Mouse (Mus musculus) forebrain, embryonic 12.5 days (tissue): ENCODE results near the gene Rln3. TPM values are rescaled to one million over a fixed set of nuclear protein-coding genes. Genes with fewer than 3 reads are reported as not detected.

ENCODE experiments used
- ATAC-seq: fragments of 200-750 bp; cut with Nextera tagmentation; 2 replicates; pipeline ENCODE4 v1.8.0; 2017; ENCODE audit warnings: moderate TSS enrichment; ENCODE audit not compliant: low FRiP score
- H3K27ac ChIP-seq: fragments of 300-500 bp; sonication (generic); 2 replicates; pipeline ENCODE4 v1.5.1; 2016; ENCODE audit warnings: mild to moderate bottlenecking
- H3K27me3 ChIP-seq: fragments of 300-500 bp; sonication (generic); 2 replicates; pipeline ENCODE4 v1.6.1; 2016; ENCODE audit warnings: mild to moderate bottlenecking
- H3K36me3 ChIP-seq: fragments of 300-500 bp; sonication (generic); replicated peaks from 2 replicates; pipeline ENCODE4 v1.6.1; 2016; ENCODE audit warnings: mild to moderate bottlenecking
- H3K4me1 ChIP-seq: fragments of 300-500 bp; sonication (generic); 2 replicates; pipeline ENCODE4 v1.6.1; 2016
- H3K4me2 ChIP-seq: fragments of 300-500 bp; sonication (generic); 2 replicates; pipeline ENCODE4 v1.6.1; 2016; ENCODE audit warnings: mild to moderate bottlenecking, moderate library complexity
- H3K4me3 ChIP-seq: fragments of 300-500 bp; sonication (generic); replicated peaks from 2 replicates; pipeline ENCODE4 v1.5.1; 2016; ENCODE audit warnings: mild to moderate bottlenecking
- H3K9ac ChIP-seq: fragments of 300-500 bp; sonication (generic); 2 replicates; pipeline ENCODE4 v1.6.1; 2016; ENCODE audit warnings: mild to moderate bottlenecking
- H3K9me3 ChIP-seq: fragments of 300-500 bp; sonication (generic); 2 replicates; pipeline ENCODE4 v1.6.1; 2016
- WGBS: fragments of 180-500 bp; shearing (Covaris S2); methylation state at CpG from one replicate; pipeline ENCODE4 v1.1.7; 2016; 5-methylcytosine and 5-hydroxymethylcytosine counted together
- polyA plus RNA-seq: library from polyadenylated mRNA; unstranded; fragments of >200 nt; fragmentation: Nextera tagmentation; extraction: Ambion mirVana; gene quantifications from 2 replicates; pipeline ENCODE4 v1.2.1, GENCODE M21; 2016

Rln3 gene
- polyA plus RNA-seq, 1 experiment from 2014 or later, result not detected

DNA sequence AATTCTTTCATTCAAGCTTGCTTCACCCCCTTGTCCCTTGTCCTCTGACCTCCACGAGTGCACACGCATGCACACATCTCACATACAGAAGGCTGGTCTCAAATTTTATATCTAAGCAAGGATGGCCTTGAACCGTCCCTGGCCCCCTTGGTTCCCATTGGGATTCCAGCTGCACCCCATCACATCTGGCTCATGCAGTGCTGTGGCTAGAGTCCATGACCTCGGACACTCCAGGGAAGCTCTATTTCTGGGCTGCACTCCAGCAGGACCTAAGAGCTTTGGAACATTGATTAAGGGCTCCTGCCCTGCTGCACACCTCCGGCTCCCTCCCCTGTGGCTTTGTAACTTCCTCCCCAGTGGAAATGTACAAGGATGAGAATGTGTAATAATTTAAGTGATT lies 6.8 kb downstream of the Rln3 start:
- Histone ChIP-seq H3K9me3 (no peaks in the 10 kb centered on the region), H3K36me3 (no peaks in the 10 kb centered on the region), H3K4me2 (no peak overlapping the region), H3K27me3 (peaks cover 72% of the 10 kb centered on the region), H3K4me3 (no peak overlapping the region), H3K4me1 (peaks cover 11% of the 10 kb centered on the region), H3K9ac (no peak overlapping the region), H3K27ac (no peak overlapping the region)
- 82% methylated on average over 5 of the region's 5 CpGs for WGBS
- ATAC-seq, result no peak

DNA sequence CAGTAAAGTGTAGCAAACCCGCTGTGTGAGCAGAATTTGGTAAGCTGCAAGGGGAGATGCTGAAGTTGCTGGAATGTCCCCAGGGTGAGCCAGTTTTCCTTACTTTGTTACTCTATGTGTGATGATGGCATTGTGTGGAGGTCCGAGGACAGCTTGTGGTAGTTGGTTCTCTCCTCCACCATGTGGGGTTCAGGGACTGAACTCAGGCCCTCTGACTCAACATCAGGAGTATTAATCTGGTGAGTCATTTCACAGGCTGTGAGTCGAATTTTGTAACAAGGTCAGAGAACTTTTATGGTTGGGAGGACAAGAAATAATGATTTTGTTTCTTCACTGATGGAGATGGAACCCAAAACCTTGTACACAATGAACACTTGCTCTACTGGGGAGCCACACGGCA lies 12.0 kb downstream of the Rln3 start:
- H3K9me3 ChIP-seq, result no peaks in the 10 kb centered on the region
- no peak overlapping the region for H3K4me3 ChIP-seq
- WGBS, result 83% methylated on average over 4 of the region's 4 CpGs
- H3K27me3 ChIP-seq, result peaks cover 40% of the 10 kb centered on the region
- H3K27ac ChIP-seq, result no peak overlapping the region
- no peak overlapping the region for H3K4me2 ChIP-seq
- no peaks in the 10 kb centered on the region for H3K4me1 ChIP-seq
- no peak for ATAC-seq
- no peaks in the 10 kb centered on the region for H3K36me3 ChIP-seq
- no peak overlapping the region for H3K9ac ChIP-seq

DNA sequence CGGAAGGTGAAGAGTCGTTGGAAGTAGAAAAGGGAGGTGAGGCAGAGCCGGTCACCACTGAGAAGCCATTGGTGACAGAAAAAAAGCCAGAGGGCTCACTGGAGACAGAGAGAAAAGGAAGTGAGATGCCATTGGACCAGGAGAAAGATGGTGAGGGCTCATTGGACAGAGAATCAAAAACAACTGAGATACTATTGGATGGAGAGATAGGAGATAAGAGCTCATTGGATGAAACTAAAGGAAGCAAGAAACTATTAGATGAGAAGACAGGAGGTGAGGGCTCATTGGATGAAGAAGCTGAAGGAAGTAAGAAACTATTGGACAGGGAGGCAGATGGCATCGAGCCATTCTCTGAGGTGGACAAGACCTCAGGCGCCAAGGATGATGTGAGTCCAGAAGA lies 15.5 kb downstream of the Rln3 start:
- no peaks in the 10 kb centered on the region for H3K9me3 ChIP-seq
- peaks cover 52% of the 10 kb centered on the region for H3K27me3 ChIP-seq
- WGBS, result 85% methylated on average over 5 of the region's 5 CpGs
- no peak for ATAC-seq
- peaks cover 12% of the 10 kb centered on the region; the same call in 1 of the 2 replicates for H3K4me1 ChIP-seq
- no peaks in the 10 kb centered on the region for H3K36me3 ChIP-seq
- no peak overlapping the region for H3K27ac ChIP-seq
- no peak overlapping the region for H3K4me2 ChIP-seq
- H3K9ac ChIP-seq, result no peak overlapping the region
- no peak overlapping the region for H3K4me3 ChIP-seq

DNA sequence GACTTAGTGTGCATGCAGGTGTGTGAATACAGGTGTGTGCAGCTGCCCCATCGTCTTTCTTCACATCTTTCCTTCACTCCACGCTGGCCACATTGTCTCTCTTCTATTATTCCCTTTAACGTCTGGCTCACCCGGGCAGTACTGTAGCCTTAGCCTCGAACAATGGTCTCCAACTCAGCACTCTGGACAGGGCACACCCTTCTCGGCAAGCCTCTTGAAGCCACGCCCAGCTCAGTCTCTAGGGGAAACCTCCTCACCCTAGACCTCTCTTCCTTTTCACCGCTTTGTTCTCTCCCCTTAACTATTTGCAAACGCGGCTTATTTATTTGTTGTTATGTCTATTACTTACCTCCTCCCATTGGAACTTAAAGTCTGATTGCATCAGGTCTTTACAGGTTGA lies 17.4 kb downstream of the Rln3 start:
- Histone ChIP-seq H3K4me3 (no peak overlapping the region), H3K9me3 (no peaks in the 10 kb centered on the region), H3K4me2 (no peak overlapping the region), H3K27ac (no peak overlapping the region), H3K9ac (no peak overlapping the region), H3K36me3 (no peaks in the 10 kb centered on the region), H3K4me1 (peaks cover 12% of the 10 kb centered on the region; the same call in 1 of the 2 replicates), H3K27me3 (peaks cover 59% of the 10 kb centered on the region)
- 8% methylated on average over 10 of the region's 10 CpGs for WGBS
- ATAC-seq, result no peak

DNA sequence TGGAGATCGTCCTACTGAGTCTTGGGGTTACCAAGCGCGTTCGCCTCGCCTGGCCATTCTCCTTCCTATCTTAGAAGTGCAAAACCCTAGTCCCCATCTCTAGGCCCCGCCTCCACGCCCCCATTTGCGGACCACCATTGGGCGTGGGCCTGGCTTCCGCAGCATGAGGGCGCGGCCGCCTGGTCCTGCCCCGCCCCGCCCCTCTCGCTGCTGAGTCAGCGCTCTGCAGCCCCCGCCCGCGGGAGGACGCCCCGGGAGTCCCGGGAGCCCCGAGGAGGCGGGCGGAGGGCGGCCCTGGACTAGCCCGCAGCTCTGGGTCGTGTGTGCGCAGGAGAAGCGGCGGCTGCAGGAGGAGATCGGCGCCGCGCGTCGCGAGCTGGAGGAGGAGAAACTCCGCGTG lies 18.9 kb downstream of the Rln3 start:
- 1% methylated on average over 41 of the region's 41 CpGs for WGBS
- Histone ChIP-seq H3K9me3 (no peaks in the 10 kb centered on the region), H3K27me3 (peaks cover 75% of the 10 kb centered on the region), H3K4me2 (peak overlapping the region; percentile 88), H3K4me1 (peaks cover 20% of the 10 kb centered on the region; the same call in 1 of the 2 replicates), H3K9ac (peak overlapping the region; percentile 56), H3K4me3 (peak overlapping the region; percentile 53), H3K27ac (no peak overlapping the region), H3K36me3 (no peaks in the 10 kb centered on the region)
- peak; percentile 84 for ATAC-seq

DNA sequence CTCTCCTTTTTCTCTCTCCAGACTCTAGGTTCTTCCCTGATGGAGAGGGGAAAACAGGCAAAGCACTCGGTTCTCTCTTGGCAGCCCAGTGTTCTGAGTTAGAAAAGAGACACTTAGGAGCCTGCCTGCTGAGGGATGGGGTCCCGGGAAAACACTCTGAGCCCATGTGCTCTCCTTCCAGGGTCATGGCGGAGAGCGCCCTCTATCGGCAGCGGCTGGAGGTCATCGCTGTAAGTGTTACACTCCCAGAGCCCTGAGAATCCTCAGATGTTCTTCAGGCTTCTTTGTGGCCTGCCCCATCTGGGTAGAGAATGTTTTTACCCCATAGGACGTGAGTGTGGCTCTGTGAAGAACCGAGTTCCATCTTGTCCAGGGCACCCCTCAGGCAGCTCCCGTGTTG lies 20.6 kb downstream of the Rln3 start:
- Histone ChIP-seq H3K27me3 (peaks cover 83% of the 10 kb centered on the region), H3K4me3 (no peak overlapping the region), H3K9ac (no peak overlapping the region), H3K4me2 (no peak overlapping the region), H3K4me1 (peaks cover 20% of the 10 kb centered on the region; the same call in 1 of the 2 replicates), H3K36me3 (no peaks in the 10 kb centered on the region), H3K27ac (no peak overlapping the region), H3K9me3 (no peaks in the 10 kb centered on the region)
- 13% methylated on average over 10 of the region's 10 CpGs for WGBS
- no peak for ATAC-seq

DNA sequence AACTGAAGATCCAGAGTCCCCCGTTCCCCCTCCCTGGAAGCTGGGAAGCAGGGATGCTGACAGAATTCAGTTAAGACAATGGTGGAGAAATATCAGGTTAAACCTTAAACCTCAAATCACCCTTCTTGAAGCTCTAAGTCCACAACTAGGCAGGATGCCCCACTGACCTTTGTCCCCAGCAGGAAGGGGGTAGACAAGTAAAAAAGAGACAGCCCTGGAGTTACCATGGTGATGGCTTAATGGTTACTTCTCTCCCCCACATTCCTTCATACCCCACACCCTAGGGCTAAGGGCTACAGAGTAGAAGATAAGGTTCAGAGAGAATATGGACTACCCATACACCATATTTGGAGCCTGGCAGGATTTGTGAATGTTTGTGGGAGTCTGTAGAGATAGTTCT lies 21.2 kb downstream of the Rln3 start:
- 89% methylated on average over 1 of the region's 1 CpGs for WGBS
- Histone ChIP-seq H3K36me3 (no peaks in the 10 kb centered on the region), H3K4me2 (no peak overlapping the region), H3K4me1 (peaks cover 20% of the 10 kb centered on the region; the same call in 1 of the 2 replicates), H3K9ac (no peak overlapping the region), H3K4me3 (no peak overlapping the region), H3K27me3 (peaks cover 78% of the 10 kb centered on the region), H3K9me3 (no peaks in the 10 kb centered on the region), H3K27ac (no peak overlapping the region)
- no peak for ATAC-seq

DNA sequence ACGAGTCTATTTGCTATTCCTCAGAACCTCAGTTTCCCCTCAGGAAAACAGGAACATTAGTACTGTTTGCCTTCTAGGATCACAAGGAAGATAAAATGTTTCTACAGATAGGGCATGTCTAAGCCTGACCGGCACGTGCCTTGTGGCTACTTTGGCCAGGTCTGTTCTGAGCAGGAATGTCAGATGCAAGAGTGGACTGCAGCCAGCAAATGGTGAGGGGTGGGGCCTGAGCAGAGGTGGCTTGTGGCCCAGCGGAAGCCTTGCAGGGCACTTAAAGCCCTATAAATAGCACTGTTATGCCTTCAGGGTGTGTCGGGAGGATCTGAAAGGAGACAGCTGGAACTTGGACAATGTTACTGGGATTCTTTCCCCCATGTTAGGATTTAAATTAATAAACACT lies 21.7 kb downstream of the Rln3 start:
- H3K36me3 ChIP-seq, result no peaks in the 10 kb centered on the region
- ATAC-seq, result no peak
- H3K9ac ChIP-seq, result no peak overlapping the region
- peaks cover 72% of the 10 kb centered on the region for H3K27me3 ChIP-seq
- no peak overlapping the region for H3K4me3 ChIP-seq
- H3K9me3 ChIP-seq, result no peaks in the 10 kb centered on the region
- no peak overlapping the region for H3K4me2 ChIP-seq
- 66% methylated on average over 5 of the region's 5 CpGs for WGBS
- no peak overlapping the region for H3K27ac ChIP-seq
- H3K4me1 ChIP-seq, result peaks cover 20% of the 10 kb centered on the region; the same call in 1 of the 2 replicates

DNA sequence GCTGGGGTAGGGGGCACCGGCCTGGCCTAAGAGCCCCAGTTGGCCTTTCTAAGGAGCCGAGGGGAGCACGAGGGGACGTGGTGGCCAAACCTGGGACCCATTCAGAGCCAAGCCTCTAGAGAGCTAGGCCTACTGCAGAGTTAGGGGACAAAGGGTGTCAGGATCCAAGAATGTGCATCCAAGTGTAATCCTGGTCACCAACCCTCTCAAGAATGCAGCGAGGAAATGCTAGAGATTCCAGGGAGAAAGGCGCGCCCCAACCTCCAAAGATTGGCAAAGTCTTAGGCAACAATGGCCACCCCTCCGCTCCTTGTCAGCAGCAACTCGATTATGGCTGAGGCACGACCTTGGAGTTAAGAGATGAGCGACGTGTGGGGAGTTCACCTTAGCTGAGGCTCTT lies 23.2 kb downstream of the Rln3 start:
- Histone ChIP-seq H3K27ac (no peak overlapping the region), H3K9me3 (no peaks in the 10 kb centered on the region), H3K9ac (no peak overlapping the region), H3K36me3 (no peaks in the 10 kb centered on the region), H3K4me2 (no peak overlapping the region), H3K4me3 (no peak overlapping the region), H3K4me1 (peaks cover 20% of the 10 kb centered on the region; the same call in 1 of the 2 replicates), H3K27me3 (peaks cover 57% of the 10 kb centered on the region)
- WGBS, result 44% methylated on average over 12 of the region's 12 CpGs
- no peak for ATAC-seq

DNA sequence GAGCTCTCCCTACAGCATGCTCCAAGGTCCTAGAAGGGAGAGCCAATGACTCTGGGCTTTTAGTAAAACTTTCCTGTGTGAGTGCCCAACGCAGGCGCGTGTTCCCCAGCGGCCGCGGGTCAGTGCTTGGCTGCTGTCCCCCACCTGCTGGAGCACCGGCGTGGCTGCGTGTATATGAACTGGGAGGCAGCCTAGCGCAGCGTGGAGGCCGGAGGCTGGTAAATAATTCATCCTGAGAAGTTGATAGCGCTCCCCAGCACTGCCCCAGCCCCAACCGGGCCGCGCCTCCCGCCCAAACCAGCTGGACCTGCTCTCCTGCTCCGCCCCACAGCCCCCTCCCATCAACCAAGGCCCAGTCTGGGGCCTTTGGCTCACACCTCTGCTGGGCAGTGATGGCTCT lies 23.7 kb downstream of the Rln3 start, which contains the start of gene Palm3:
Palm3 (plus strand) TSS at position 376 of the 400 bp plus-strand sequence.
- no peak within 1 kb of the TSS for H3K27ac ChIP-seq
- no peak within 1 kb of the TSS for H3K4me2 ChIP-seq
- ATAC-seq, result no peak
- 16% methylated on average over 18 of the region's 18 CpGs for WGBS
- no peaks in the 10 kb centered on the region for H3K9me3 ChIP-seq
- H3K27me3 ChIP-seq, result peaks cover 52% of the 10 kb centered on the region
- H3K36me3 ChIP-seq, result no peaks in the 10 kb centered on the region
- H3K9ac ChIP-seq, result no peak within 1 kb of the TSS
- no peak within 1 kb of the TSS for H3K4me3 ChIP-seq
- peaks cover 15% of the 10 kb centered on the region; the same call in 1 of the 2 replicates for H3K4me1 ChIP-seq

DNA sequence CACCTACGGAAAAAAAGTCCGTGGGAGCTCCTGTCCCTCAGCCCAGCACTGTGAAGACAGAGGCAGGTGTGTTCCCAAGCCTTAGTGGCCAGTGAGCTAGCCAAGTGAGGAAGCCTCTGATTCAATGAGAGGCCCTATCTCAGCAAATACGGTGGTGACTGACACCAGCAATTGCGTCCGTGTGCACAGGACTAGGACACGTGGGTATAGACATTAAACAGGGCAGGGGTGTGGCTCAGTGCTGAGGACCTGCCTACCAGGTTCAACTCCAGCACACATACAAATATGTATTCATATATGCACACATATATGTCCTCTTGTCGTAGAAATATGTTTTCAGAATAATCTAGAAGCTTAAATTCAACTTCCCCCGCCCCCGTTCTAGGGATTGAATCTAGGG lies 25.1 kb downstream of the Rln3 start:
- no peak overlapping the region for H3K9ac ChIP-seq

DNA sequence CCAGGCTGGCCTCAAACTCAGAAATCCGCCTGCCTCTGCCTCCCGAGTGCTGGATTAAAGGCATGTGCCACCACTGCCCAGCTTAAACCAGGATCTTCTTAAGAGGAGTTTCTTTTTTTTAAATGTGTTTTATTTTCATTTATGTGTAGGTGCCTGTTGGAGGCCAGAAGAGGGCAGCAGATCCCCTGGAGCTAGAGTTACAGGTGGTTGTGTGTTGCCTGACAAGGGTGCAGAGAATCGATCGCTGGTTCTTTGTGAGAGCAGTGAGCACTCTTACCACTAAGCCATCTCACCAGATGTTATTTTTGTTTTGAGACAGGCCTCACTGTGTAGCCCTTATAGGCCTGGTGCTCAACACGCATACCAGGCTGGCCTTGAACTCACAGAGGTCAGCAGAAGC lies 29.0 kb downstream of the Rln3 start:
- Histone ChIP-seq H3K27me3 (peaks cover 47% of the 10 kb centered on the region), H3K4me2 (no peak overlapping the region), H3K4me1 (peaks cover 20% of the 10 kb centered on the region), H3K36me3 (no peaks in the 10 kb centered on the region), H3K4me3 (no peak overlapping the region), H3K9ac (no peak overlapping the region), H3K9me3 (no peaks in the 10 kb centered on the region), H3K27ac (no peak overlapping the region)
- 96% methylated on average over 5 of the region's 5 CpGs for WGBS
- ATAC-seq, result no peak

More for the DNA sequence above, 25.1 kb downstream of the Rln3 start:
- 87% methylated on average over 9 of the region's 9 CpGs for WGBS
- Histone ChIP-seq H3K4me1 (peaks cover 8% of the 10 kb centered on the region; the same call in 1 of the 2 replicates), H3K4me3 (no peak overlapping the region), H3K4me2 (no peak overlapping the region), H3K9me3 (no peaks in the 10 kb centered on the region), H3K27me3 (peaks cover 44% of the 10 kb centered on the region), H3K27ac (no peak overlapping the region), H3K36me3 (no peaks in the 10 kb centered on the region)
- no peak for ATAC-seq

DNA sequence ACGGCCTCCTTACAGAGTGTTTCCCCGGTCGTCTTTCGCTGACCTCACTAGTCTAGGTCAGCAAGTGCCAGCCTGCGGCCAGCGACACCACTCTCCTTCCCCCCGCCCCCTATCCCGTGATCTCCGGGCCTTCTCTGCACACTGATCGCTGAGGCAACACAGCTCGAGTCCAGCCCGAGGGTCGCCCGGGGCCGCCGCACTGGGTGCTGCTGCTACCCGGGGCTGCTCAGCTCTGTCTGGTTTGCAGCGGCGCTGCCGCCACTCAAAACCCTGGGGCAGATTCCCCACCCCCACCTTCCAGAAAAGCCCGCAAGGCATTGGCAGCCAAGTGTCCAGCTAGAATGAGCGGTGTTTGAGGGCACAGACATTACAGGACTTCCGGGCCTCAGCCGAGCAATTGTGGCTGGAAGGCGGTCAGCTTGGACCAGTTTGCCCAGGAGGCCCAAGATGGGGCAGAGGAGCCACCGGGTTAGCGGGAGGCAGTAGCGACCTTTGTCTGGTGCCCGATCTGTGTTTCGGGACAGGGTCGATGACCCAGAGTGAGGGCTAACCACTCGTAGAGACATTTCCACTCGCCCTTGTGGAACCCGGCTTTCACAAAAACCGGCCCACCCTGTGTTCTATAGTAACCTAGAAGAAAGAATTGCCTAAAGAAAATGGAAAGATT lies 32.2 kb downstream of the Rln3 start:
- Histone ChIP-seq H3K9ac (peak overlapping the region; percentile 48; the same call in 1 of the 2 replicates), H3K27me3 (peaks cover 58% of the 10 kb centered on the region), H3K36me3 (no peaks in the 10 kb centered on the region), H3K27ac (no peak overlapping the region), H3K4me1 (peaks cover 30% of the 10 kb centered on the region), H3K9me3 (no peaks in the 10 kb centered on the region), H3K4me2 (peak overlapping the region; percentile 95), H3K4me3 (peak overlapping the region; percentile 55)
- 3% methylated on average over 35 of the region's 35 CpGs for WGBS
- 0 out of 2 replicates have a peak, but pooled peaks have one; percentile 15 for ATAC-seq
